Mouse (Mus musculus): Measurements from ENCODE around the gene Kcnq2.

Kcnq2 gene

GRCm38 (mm10) chr2:181134591-181135445 lies at the start of gene Kcnq2:
Gene Kcnq2, minus strand, starts transcription at chr2:181135300.
- in situ Hi-C loops (cut with MboI, MseI), result no loop called here

- in situ Hi-C loops (cut with MboI, MseI), result loop anchor here (5.0 kb wide), 1 partner anchor 156 kb away; no protein-coding TSS in a partner anchor
Observed at GRCm38 (mm10) chr2:181180898-181181297, 45.8 kb upstream of the Kcnq2 start.

GRCm38 (mm10) chr2:181178471-181178870 lies 43.4 kb upstream of the Kcnq2 start:
- in situ Hi-C loops (cut with MboI, MseI), result no loop called here

GRCm38 (mm10) chr2:181178015-181178414 lies 42.9 kb upstream of the Kcnq2 start:
- in situ Hi-C loops (cut with MboI, MseI), result no loop called here

- in situ Hi-C loops (cut with MboI, MseI), result no loop called here
Observed at GRCm38 (mm10) chr2:181174646-181175045, 39.5 kb upstream of the Kcnq2 start.

- in situ Hi-C loops (cut with MboI, MseI), result no loop called here
Observed at GRCm38 (mm10) chr2:181166469-181166868, 31.4 kb upstream of the Kcnq2 start.

GRCm38 (mm10) chr2:181160821-181161220 lies 25.7 kb upstream of the Kcnq2 start:
- in situ Hi-C loops (cut with MboI, MseI), result no loop called here

GRCm38 (mm10) chr2:181159771-181160170 lies 24.7 kb upstream of the Kcnq2 start:
- in situ Hi-C loops (cut with MboI, MseI), result no loop called here

- in situ Hi-C loops (cut with MboI, MseI), result no loop called here
Observed at GRCm38 (mm10) chr2:181159091-181159514, 24.0 kb upstream of the Kcnq2 start.

GRCm38 (mm10) chr2:181158471-181158870 lies 23.4 kb upstream of the Kcnq2 start:
- in situ Hi-C loops (cut with MboI, MseI), result no loop called here

GRCm38 (mm10) chr2:181157716-181158302 lies 22.7 kb upstream of the Kcnq2 start:
- in situ Hi-C loops (cut with MboI, MseI), result no loop called here

GRCm38 (mm10) chr2:181157180-181157579 lies 22.1 kb upstream of the Kcnq2 start:
- in situ Hi-C loops (cut with MboI, MseI), result no loop called here

- in situ Hi-C loops (cut with MboI, MseI), result no loop called here
Observed at GRCm38 (mm10) chr2:181156248-181157121, 21.4 kb upstream of the Kcnq2 start, which contains the start of gene Eef1a2. Gene Eef1a2, minus strand, starts transcription at chr2:181157014.

GRCm38 (mm10) chr2:181155801-181156200 lies 20.7 kb upstream of the Kcnq2 start:
- in situ Hi-C loops (cut with MboI, MseI), result no loop called here

GRCm38 (mm10) chr2:181154831-181155415 lies 19.8 kb upstream of the Kcnq2 start:
- in situ Hi-C loops (cut with MboI, MseI), result no loop called here

- in situ Hi-C loops (cut with MboI, MseI), result no loop called here
Observed at GRCm38 (mm10) chr2:181154361-181154760, 19.3 kb upstream of the Kcnq2 start.

GRCm38 (mm10) chr2:181153837-181154236 lies 18.7 kb upstream of the Kcnq2 start:
- in situ Hi-C loops (cut with MboI, MseI), result no loop called here

- in situ Hi-C loops (cut with MboI, MseI), result no loop called here
Observed at GRCm38 (mm10) chr2:181153131-181153530, 18.0 kb upstream of the Kcnq2 start.

GRCm38 (mm10) chr2:181152701-181153100 lies 17.6 kb upstream of the Kcnq2 start:
- in situ Hi-C loops (cut with MboI, MseI), result no loop called here

- in situ Hi-C loops (cut with MboI, MseI), result no loop called here
Observed at GRCm38 (mm10) chr2:181150281-181150680, 15.2 kb upstream of the Kcnq2 start.

- in situ Hi-C loops (cut with MboI, MseI), result no loop called here
Observed at GRCm38 (mm10) chr2:181148318-181148955, 13.3 kb upstream of the Kcnq2 start.

Data from regulatory T cell (primary cell).